Mouse (Mus musculus) cortical plate, adult 2 months (tissue): ENCODE measurements around the gene Prr7.

Experiments
- CTCF ChIP-seq: fragments of 200-500 bp; IDR thresholded peaks from 2 replicates; pipeline ENCODE4 v1.5.1; 2011; ENCODE audit warnings: mild to moderate bottlenecking, control low read depth, low read length; ENCODE audit not compliant: insufficient read depth; ENCODE audit errors: extremely low read depth
- POLR2A ChIP-seq: fragments of 200-500 bp; IDR thresholded peaks from 2 replicates; pipeline ENCODE4 v1.6.1; 2011; ENCODE audit warnings: mild to moderate bottlenecking, low read length, control low read depth; ENCODE audit not compliant: insufficient read depth; ENCODE audit errors: extremely low read depth

DNA sequence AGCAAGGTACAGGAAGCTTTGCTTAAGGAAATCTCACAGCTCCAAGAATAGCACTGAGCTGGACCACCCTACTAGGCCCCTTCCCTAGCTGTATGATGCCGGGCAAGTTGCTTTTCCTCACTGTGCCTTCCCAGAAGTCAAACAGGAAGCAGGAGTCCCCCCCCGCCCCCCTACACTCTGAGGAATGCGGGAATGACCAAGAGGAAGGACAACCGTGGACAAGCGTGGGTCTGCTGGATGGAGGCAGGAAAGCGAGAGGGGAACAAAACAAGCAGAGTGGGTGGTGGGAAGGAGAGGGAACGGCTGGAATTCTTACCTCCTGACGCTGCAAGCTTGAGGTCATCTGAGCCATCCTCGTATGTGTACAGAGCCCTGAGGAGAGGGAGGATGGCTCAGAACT is 19.0 kb downstream of the Prr7 start:
- no peak for TF ChIP-seq CTCF
- no peak for TF ChIP-seq POLR2A
